Mouse (Mus musculus) heart, postnatal 10 days (tissue): ENCODE results near the gene Rpa1. TPM values are rescaled to one million over a fixed set of nuclear protein-coding genes. Genes with fewer than 3 reads are reported as not detected.
"Not testable (repeated sequence)": the region's sequence is repeated elsewhere in the genome, so short reads cannot be mapped to it uniquely, and the experiment has no call there.

Experiments used
- DNase-seq, 2 experiments: peaks; one replicate each; pipeline ENCODE4 v3.0.0; 2021
- intact Hi-C: fragments of 180-260 bp; cut with DNase I; formaldehyde crosslinking; loops from one replicate; pipeline ENCODE4 v1.15.1; 2025
- total RNA-seq, 2 experiments: library from RNA; stranded (reverse); gene quantifications; 2 replicates each; pipeline ENCODE4 v1.2.3; 2021

The Rpa1 gene
- 10 to 100 TPM; 82.4 to 90.0 TPM for total RNA-seq

DNA sequence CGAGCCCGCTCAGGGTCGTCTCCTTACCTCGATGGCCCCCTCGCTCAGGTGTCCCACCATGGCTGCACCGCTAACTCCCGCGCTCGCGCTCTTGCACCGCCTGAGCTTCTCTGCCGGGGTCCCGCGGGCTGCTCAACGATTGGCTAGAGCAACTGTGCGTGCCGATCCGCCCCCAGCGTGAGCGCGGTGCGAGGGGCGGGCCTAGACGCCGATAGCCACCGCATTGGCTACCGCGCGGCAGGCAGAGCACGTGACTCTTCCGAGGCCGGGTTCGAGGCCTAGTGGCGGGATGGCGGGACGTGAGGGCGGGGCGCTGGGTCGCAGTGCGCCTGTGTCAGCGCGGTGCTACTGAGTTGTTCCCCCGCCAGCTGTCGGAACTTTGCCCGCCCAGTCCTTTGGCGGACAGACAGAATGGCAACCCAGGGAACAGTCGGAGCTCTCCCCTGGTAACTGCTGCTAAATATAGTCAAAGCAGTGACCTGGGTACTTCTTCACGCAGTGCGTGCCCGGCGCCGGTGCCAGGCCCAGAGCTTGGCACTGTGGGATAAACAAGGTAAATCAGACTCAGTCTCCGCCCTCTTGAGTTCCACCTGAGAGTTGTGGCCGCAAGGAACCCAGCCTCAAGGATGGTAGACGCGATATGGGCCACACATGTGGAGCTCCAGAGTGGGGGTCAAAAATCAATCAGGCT is at the start of gene Rpa1, which contains the start of gene Smyd4:
Rpa1 (minus strand) TSS at position 126 of the 691 bp plus-strand sequence.
Smyd4 (plus strand) TSS at position 235 of the 691 bp plus-strand sequence.
- intact Hi-C loops: no loop called here
- peak; percentile 96 to 97 for DNase-seq

- intact Hi-C loops: loop anchor here (10.0 kb wide), 1 partner anchor 223 kb away; the partner anchor contains the start of gene Ovca2
- DNase-seq: no peak
These were observed 49.3 kb upstream of the Rpa1 start for GRCm38 (mm10) chr11:75397452-75397851.

DNA sequence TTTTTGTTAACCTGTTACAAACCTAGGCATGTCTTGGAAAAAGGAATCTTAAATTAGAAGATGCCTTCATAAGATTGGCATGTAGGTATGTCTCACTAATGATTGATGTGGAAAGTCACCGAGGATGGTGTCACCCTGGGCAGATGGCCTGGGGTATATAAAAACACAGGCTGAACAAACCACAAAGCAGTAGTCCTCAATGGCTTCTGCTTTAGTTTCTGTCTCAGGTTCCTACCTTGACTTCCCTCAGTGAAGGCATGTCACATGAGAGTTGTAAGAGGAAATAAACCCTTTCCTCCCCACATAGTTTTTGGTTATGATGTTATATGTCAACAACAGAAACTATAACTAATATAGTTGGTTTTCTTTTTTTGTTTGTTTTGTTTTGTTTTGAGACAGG is 47.5 kb upstream of the Rpa1 start:
- no peak for DNase-seq
- intact Hi-C loops: loop anchor here (10.0 kb wide), 1 partner anchor 221 kb away; the partner anchor contains the start of gene Ovca2

- DNase-seq, intact Hi-C loops: not testable (repeated sequence)
These were observed 35.4 kb upstream of the Rpa1 start for GRCm38 (mm10) chr11:75383529-75383928.

- DNase-seq, intact Hi-C loops: not testable (repeated sequence)
These were observed 30.7 kb upstream of the Rpa1 start for GRCm38 (mm10) chr11:75378786-75379185.

DNA sequence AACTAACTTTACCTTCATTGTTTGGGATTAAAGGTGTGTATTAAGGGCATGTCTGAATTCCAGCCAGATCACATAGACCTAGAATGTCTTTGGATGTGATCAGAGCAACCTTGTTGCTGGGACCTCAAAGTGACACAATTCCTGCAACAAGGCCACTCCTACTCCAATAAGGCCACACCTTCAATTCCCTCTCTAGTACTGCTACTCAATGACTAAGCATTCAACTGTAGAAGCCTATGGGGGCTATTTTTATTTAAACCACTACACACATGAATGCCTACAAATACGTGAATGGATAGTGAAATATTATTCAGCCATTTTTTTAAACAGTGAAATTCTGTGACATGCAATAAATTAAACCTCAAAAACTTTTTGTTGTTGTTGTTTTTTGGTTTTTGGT is 29.0 kb upstream of the Rpa1 start:
- no peak for DNase-seq
- intact Hi-C loops: no loop called here

GRCm38 (mm10) chr11:75355475-75355874 is 7.4 kb upstream of the Rpa1 start:
- intact Hi-C loops: no loop called here
- DNase-seq: no peak

GRCm38 (mm10) chr11:75351225-75351624 is 3.1 kb upstream of the Rpa1 start:
- DNase-seq: no peak
- intact Hi-C loops: no loop called here

DNA sequence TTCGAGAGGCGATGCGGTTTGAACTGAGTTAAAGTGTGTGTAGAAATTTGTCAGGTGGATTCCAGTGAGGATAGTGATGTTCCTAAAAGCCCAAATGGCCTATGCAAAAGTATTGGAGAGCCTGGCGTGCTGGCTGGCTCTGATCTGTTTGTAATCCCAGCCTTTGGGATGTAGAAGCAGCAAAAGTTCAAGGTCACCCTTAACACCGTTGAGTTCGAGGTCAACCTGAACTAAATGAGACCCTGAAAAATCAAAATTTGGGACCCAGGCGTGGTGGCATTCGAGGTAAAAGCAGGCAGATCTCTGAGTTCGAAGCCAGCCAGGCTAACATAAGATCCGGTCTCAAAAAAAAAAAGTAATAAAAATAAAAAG is 752 bp upstream of the Rpa1 start:
- no peak for DNase-seq
- intact Hi-C loops: no loop called here

DNA sequence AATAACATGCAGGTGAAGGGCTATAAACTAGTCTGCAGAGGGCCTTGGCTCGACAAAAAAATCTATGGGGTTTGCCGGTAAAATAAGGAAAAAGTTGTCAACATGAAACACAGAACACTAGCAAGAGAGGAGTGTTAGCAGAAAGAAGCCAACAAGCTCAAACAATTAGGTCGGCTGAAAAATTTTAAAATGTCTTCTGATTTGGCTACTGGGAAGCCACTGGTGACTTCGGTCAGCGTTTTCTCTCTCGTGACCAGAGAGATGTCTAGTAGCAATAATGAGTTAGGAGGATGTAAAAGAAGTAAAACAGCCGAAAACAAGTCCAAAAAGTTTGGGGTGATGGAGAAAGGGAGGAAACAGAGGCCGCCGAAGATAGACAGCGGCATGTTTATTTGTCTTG is 528 bp downstream of the Rpa1 start:
- no peak for DNase-seq
- intact Hi-C loops: no loop called here

GRCm38 (mm10) chr11:75347188-75347585 is 937 bp downstream of the Rpa1 start:
- intact Hi-C loops: no loop called here
- DNase-seq: no peak

GRCm38 (mm10) chr11:75346556-75347187 is 1.5 kb downstream of the Rpa1 start:
- intact Hi-C loops: no loop called here
- DNase-seq: no peak

DNA sequence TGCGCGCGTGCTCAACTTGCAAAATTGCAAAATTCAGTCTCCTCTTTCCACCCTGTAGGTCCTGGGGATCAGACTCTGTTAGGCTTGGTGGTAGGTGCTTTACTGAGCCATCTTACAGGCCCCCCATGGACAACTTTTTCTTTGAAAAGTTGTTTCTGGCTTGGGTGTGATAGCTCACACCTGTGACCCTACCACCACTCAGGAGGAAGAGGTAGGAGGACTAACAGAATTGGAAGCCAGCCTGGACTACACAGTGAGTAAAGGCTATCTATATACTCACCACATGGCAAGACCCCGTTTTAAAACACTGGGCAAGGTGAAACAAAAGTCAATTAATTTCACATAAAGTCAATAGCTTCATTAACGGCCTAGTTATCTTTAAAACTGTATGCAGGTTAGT is 3.4 kb downstream of the Rpa1 start:
- intact Hi-C loops: no loop called here
- no peak for DNase-seq

DNA sequence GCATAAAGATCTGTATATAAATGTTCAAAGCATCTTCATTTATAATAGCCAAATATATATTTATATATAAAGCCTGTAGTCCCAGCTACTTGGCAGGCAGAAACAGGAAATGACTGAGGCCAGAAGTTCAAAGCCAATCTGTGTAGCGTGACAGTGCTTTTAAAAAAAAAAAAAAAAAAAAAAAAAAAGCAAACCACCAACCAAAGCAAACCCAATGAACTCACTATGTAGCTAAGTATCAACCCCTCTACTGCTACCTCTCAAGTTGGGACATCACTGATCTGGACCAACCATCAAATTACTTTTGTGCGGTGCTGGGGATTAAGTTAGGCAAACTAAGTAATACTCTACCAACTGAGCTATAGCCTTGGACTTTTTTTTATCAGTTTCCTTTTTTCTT is 4.0 kb downstream of the Rpa1 start:
- intact Hi-C loops: no loop called here
- DNase-seq: no peak

DNA sequence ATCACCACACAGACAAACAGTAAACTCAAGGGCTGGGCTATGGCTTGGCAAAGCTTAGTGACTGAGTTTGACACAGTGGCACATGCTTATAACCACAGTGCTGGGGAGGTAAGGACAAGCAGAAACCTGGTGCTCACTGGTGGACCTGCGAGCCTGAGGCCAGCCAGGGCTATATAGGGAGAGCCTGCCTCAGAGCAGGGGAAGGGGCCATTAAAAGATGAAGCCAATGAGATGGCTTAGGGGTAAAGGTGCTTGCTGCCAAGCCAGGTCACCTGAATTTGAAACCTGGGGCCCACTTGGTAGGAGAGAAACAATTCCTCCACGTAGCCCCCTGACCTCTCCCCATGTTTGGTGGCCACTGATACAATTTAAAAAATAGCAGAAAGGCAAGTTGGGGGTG is 5.0 kb downstream of the Rpa1 start:
- intact Hi-C loops: no loop called here
- DNase-seq: no peak

- intact Hi-C loops: no loop called here
- DNase-seq: no peak
These were observed 7.3 kb downstream of the Rpa1 start for GRCm38 (mm10) chr11:75340698-75341345.

DNA sequence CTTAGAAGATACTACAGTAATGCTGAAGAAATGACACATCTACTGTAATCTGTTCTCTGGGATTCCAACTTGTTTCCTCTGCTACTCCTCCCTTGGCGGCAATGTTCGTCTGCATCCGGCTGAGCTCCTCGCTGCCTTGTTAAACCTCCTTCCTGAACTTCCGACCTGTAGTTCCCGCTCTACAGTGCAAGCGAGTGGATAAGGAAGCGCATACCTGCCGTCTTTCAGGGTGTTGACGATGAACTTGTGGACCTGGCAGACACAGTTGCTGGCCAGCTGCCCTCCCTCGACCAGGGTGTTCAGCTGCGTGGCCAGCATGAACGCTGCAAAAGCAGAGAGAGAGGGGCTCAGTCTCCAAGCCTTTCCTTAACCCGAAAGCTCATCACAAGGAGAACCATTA is 8.0 kb downstream of the Rpa1 start:
- DNase-seq: peak in 1 of 2 experiments; percentile 38
- intact Hi-C loops: no loop called here

DNA sequence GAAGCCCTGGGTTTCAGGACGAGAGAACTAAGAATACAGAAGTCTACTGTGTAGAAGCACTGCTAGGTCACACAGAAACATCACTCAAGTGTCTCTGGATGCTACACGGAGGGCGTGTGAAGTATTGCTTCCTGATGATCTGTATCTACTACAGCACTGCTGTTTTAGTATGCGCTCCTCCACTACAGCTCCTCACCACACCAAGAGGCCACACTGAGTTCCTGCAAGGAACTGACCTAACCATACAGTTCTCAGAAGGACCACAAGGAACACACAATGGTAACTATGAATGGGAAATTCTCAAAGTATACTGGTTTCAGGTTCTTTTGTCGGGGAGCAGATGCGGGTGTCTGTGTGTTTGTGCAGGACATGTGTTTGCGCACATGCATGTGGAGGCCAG is 10.9 kb downstream of the Rpa1 start:
- intact Hi-C loops: no loop called here
- DNase-seq: no peak

- no peak for DNase-seq
- intact Hi-C loops: no loop called here
These were observed 11.4 kb downstream of the Rpa1 start for GRCm38 (mm10) chr11:75336676-75337075.

- DNase-seq: no peak
- intact Hi-C loops: no loop called here
These were observed 22.2 kb downstream of the Rpa1 start for GRCm38 (mm10) chr11:75325969-75326311.

DNA sequence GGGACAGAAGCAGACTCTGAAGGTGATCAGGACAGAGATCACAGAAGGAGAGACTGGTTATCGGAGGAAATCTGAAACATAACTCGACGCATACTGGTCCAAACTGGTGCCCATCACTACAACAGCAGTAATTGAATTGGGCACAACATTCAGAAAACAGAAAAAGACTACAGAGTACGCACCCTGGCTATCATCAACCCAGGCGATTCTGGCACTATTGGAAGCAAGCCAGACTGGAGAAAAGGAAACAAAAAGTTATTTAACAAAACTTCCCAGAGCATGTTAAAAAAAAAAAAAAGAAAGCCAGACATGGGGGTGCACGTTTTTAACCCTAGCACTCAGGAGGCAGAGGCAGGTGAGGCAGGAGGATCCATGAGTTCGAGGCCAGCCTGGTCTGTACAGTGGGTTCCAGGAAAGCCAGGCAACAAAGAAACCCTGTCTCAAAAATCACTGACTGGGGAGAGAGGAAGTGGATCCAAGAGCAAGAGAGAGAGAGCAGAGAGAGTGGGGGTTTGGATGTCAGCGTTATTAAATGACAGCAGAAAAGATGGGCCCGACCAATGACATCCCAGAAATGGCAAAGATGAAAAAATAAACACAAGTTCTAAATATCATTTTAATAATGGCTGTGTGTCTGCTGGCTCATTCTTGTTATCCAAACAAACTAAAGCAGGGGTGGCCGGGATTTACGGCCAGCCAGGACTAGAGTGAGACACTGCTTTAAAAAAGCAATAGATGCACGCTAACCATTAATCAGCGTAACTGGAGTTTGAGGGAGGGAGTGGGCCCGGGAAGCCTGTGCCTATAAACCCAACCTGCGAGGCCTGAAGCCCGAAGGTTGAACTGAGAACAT is 22.8 kb downstream of the Rpa1 start:
- DNase-seq: no peak
- intact Hi-C loops: no loop called here
